Comparison of ENCODE assay signal across 10 mouse cellular contexts in the genomic region with DNA sequence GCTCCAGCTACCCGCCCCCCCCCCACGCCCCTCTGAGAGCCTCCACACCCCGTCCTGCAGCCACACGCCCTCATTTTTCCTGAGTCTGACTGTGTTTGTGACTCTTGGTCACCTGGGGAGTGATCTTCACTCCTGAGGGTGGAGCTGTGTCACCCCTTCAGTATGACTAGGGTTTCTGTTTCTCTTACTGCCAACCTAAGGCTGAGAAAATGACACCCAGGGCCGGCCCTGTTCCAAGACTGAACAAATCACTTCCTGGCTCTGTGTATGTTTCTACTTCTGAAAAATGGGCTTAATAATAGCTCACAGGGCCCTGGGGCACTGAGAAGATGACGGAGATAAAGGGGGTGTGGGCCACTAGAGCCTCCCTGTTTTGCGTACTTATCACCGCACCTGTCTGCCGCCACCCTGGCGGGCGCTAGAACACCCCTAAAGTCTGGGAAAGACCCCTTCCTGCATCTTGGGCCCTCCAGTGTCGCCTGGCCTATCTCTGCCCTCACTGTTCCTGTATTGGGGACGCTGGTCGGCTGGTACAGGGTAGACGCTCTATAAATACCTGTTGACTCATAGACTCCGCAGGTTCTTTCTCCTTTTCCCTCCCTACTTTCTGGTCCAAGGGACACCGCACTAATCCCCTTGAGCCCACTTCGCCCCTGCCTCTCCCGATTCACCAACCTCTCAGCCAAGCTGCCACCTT. TPM values are rescaled to one million over a fixed set of nuclear protein-coding genes. Genes with fewer than 3 reads are reported as not detected.
DNase-seq lines count a peak whose midpoint lies in the region; ATAC-seq and TF ChIP-seq lines count a peak whose summit lies in the region.
"Had no signal": no experiment of that assay in that cellular context is flagged by ENCODE, and none has a peak within 500 bp of the region (broad histone marks: within the 10 kb centered on the region; RNA-seq: fewer than 3 reads in every experiment).

No protein-coding gene starts in this region.

- peak overlapping the region; percentile 74 for H3K4me2 ChIP-seq in heart, embryonic 15.5 days
- H3K4me2 ChIP-seq in forebrain, postnatal 0 days (ENCODE audit: low read depth): peak overlapping the region; percentile 21; the same call in 1 of the 2 replicates
- H3K4me2 ChIP-seq in liver, embryonic 15.5 days: peak overlapping the region; percentile 46
- H3K4me2 ChIP-seq: midbrain, embryonic 12.5 days had no signal

- H3K27me3 ChIP-seq in heart, embryonic 15.5 days: peaks cover 11% of the 10 kb centered on the region
- H3K27me3 ChIP-seq in ES-Bruce4 (ENCODE audit: control insufficient read depth, insufficient read depth, low read length, poor library complexity, severe bottlenecking): no peaks in the 10 kb centered on the region
- H3K27me3 ChIP-seq in forebrain, postnatal 0 days (ENCODE audit: insufficient read depth, low read length): peaks cover 7% of the 10 kb centered on the region; the same call in 1 of the 2 replicates
- peaks cover 57% of the 10 kb centered on the region for H3K27me3 ChIP-seq in liver, embryonic 15.5 days

- TF ChIP-seq CTCF in ES-Bruce4 (IDR thresholded peaks at IDR 0.05; ENCODE audit: low read depth, low read length): no peak
- TF ChIP-seq CTCF in forebrain, postnatal 0 days (IDR thresholded peaks at IDR 0.05; ENCODE audit: low read depth): no peak

- peaks cover 13% of the 10 kb centered on the region for H3K4me1 ChIP-seq in heart, embryonic 15.5 days (replicated peaks)
- H3K4me1 ChIP-seq in ES-Bruce4 (ENCODE audit: control insufficient read depth, insufficient read depth, low read length): peaks cover 5% of the 10 kb centered on the region
- H3K4me1 ChIP-seq in forebrain, postnatal 0 days (ENCODE audit: insufficient read depth): peaks cover 3% of the 10 kb centered on the region; the same call in 1 of the 2 replicates
- H3K4me1 ChIP-seq in liver, embryonic 15.5 days (replicated peaks): peaks cover 13% of the 10 kb centered on the region

- intact Hi-C loops in heart, postnatal 14 days (cut with DNase I): no loop called here

- peak overlapping the region; percentile 32 for H3K9ac ChIP-seq in heart, embryonic 15.5 days
- peak overlapping the region; percentile 39 for H3K9ac ChIP-seq in ES-Bruce4 (ENCODE audit: low read depth, poor library complexity, severe bottlenecking)
- no peak overlapping the region for H3K9ac ChIP-seq in forebrain, postnatal 0 days
- H3K9ac ChIP-seq in liver, embryonic 15.5 days: no peak overlapping the region
- H3K9ac ChIP-seq: midbrain, embryonic 12.5 days had no signal

- no peak for TF ChIP-seq EP300 in ES-Bruce4 (IDR thresholded peaks at IDR 0.05; ENCODE audit: insufficient read depth, low read depth, low read length)

- H3K4me3 ChIP-seq in heart, embryonic 15.5 days: peak overlapping the region; percentile 44
- peak overlapping the region; percentile 72 for H3K4me3 ChIP-seq in ES-Bruce4 (ENCODE audit: low read depth, low read length)
- no peak overlapping the region for H3K4me3 ChIP-seq in forebrain, postnatal 0 days (ENCODE audit: low read depth, low read length)
- H3K4me3 ChIP-seq in liver, embryonic 15.5 days (replicated peaks): no peak overlapping the region
- H3K4me3 ChIP-seq: midbrain, embryonic 12.5 days had no signal

- TF ChIP-seq POLR2A in ES-Bruce4 (IDR thresholded peaks at IDR 0.05; ENCODE audit: insufficient read depth, low read length): no peak

- H3K9me3 ChIP-seq in heart, embryonic 15.5 days (replicated peaks): no peaks in the 10 kb centered on the region
- H3K9me3 ChIP-seq in ES-Bruce4 (replicated peaks; ENCODE audit: control insufficient read depth, insufficient read depth, low read length, poor library complexity, severe bottlenecking): no peaks in the 10 kb centered on the region
- no peaks in the 10 kb centered on the region for H3K9me3 ChIP-seq in forebrain, postnatal 0 days (ENCODE audit: low read length)
- H3K9me3 ChIP-seq in liver, embryonic 15.5 days (replicated peaks): no peaks in the 10 kb centered on the region
- H3K9me3 ChIP-seq: midbrain, embryonic 12.5 days had no signal

- no peak overlapping the region for H3K27ac ChIP-seq in heart, embryonic 15.5 days
- H3K27ac ChIP-seq in ES-Bruce4 (ENCODE audit: insufficient read depth, low read length): no peak overlapping the region
- H3K27ac ChIP-seq in forebrain, postnatal 0 days (ENCODE audit: low read depth, low read length): no peak overlapping the region
- no peak overlapping the region for H3K27ac ChIP-seq in liver, embryonic 15.5 days (replicated peaks)
- H3K27ac ChIP-seq: midbrain, embryonic 12.5 days had no signal

- H3K36me3 ChIP-seq in heart, embryonic 15.5 days: no peaks in the 10 kb centered on the region
- no peaks in the 10 kb centered on the region for H3K36me3 ChIP-seq in ES-Bruce4 (ENCODE audit: control insufficient read depth, insufficient read depth, low read length, poor library complexity, severe bottlenecking)
- no peaks in the 10 kb centered on the region for H3K36me3 ChIP-seq in forebrain, postnatal 0 days (ENCODE audit: insufficient read depth)
- H3K36me3 ChIP-seq in liver, embryonic 15.5 days (replicated peaks): no peaks in the 10 kb centered on the region
- H3K36me3 ChIP-seq: midbrain, embryonic 12.5 days had no signal

- 26% methylated on average over 19 of the region's 19 CpGs for WGBS in heart, embryonic 15.5 days
- 29% methylated on average over 19 of the region's 19 CpGs for WGBS in forebrain, postnatal 0 days
- 24% methylated on average over 19 of the region's 19 CpGs for WGBS in liver, embryonic 15.5 days (ENCODE audit: insufficient replicate concordance)

- DNase-seq in heart, postnatal 14 days: no peak
- DNase-seq in forebrain, postnatal 0 days: no peak
- DNase-seq in ovary, postnatal 36 days (ENCODE audit: low spot score): no peak
- DNase-seq in embryo, embryonic 10 days (ENCODE audit: low spot score): no peak

- ATAC-seq in heart, embryonic 15.5 days (replicated peaks; ENCODE audit: insufficient number of reproducible peaks, insufficient read depth, low FRiP score, low read depth): no peak
- ATAC-seq in forebrain, postnatal 0 days: no peak
- no peak for ATAC-seq in liver, embryonic 15.5 days (ENCODE audit: insufficient read depth)
- no peak for ATAC-seq in frontal cortex, adult (ENCODE audit: low TSS enrichment)

RNA-seq across cellular contexts. Expression of a gene that starts 0.5 kb away (rescaled TPM):
- polyA plus RNA-seq in heart, embryonic 15.5 days (2015; fragmentation: Nextera tagmentation; extraction: Ambion mirVana): 1.2 and 2.4 TPM in 2 replicates
- 1 to 10 TPM; 2.3 to 3.2 TPM for total RNA-seq in heart, postnatal 14 days (2021)
- 10.4 and 10.8 TPM in 2 replicates for polyA plus RNA-seq in ES-Bruce4 (2011; ENCODE audit: insufficient read depth, insufficient read length, low read depth, missing spikeins)
- 0.08 TPM in 1 of 2 replicates, not detected in the other for total RNA-seq in forebrain, postnatal 0 days (2014; rRNA removed)
- polyA plus RNA-seq in forebrain, postnatal 0 days (2015; fragmentation: Nextera tagmentation; extraction: Ambion mirVana): 0.18 TPM in 1 of 2 replicates, not detected in the other
- polyA plus RNA-seq in liver, embryonic 15.5 days (2015; fragmentation: Nextera tagmentation; extraction: Ambion mirVana): 0.10 TPM in 2 replicates

RNA-seq across cellular contexts. Expression of a gene that starts 5.7 kb away (rescaled TPM):
- polyA plus RNA-seq in heart, embryonic 15.5 days (2015; fragmentation: Nextera tagmentation; extraction: Ambion mirVana): 0.26 and 0.30 TPM in 2 replicates
- total RNA-seq in heart, postnatal 14 days (2021): not detected
- not detected in 2 replicates for polyA plus RNA-seq in ES-Bruce4 (2011; ENCODE audit: insufficient read depth, insufficient read length, low read depth, missing spikeins)
- 0.43 TPM in 1 of 2 replicates, not detected in the other for total RNA-seq in forebrain, postnatal 0 days (2014; rRNA removed)
- polyA plus RNA-seq in forebrain, postnatal 0 days (2015; fragmentation: Nextera tagmentation; extraction: Ambion mirVana): 0.11 and 0.33 TPM in 2 replicates
- 0.16 TPM in 1 of 2 replicates, not detected in the other for polyA plus RNA-seq in liver, embryonic 15.5 days (2015; fragmentation: Nextera tagmentation; extraction: Ambion mirVana)
- total RNA-seq: gastrocnemius, postnatal 14 days had no signal

RNA-seq across cellular contexts. Expression of a gene that starts 7.7 kb away (rescaled TPM):
- polyA plus RNA-seq in heart, embryonic 15.5 days (2015; fragmentation: Nextera tagmentation; extraction: Ambion mirVana): 7.4 and 9.1 TPM in 2 replicates
- total RNA-seq in heart, postnatal 14 days (2021): 1 to 10 TPM; 2.4 to 3.3 TPM
- 16.8 and 17.2 TPM in 2 replicates for polyA plus RNA-seq in ES-Bruce4 (2011; ENCODE audit: insufficient read depth, insufficient read length, low read depth, missing spikeins)
- total RNA-seq in forebrain, postnatal 0 days (2014; rRNA removed): 11.6 and 12.7 TPM in 2 replicates
- 13.8 and 15.0 TPM in 2 replicates for polyA plus RNA-seq in forebrain, postnatal 0 days (2015; fragmentation: Nextera tagmentation; extraction: Ambion mirVana)
- polyA plus RNA-seq in liver, embryonic 15.5 days (2015; fragmentation: Nextera tagmentation; extraction: Ambion mirVana): 5.4 and 5.8 TPM in 2 replicates

RNA-seq across cellular contexts. Expression of a gene that starts 9.0 kb away (rescaled TPM):
- not detected in 2 replicates for polyA plus RNA-seq in heart, embryonic 15.5 days (2015; fragmentation: Nextera tagmentation; extraction: Ambion mirVana)
- not detected for total RNA-seq in heart, postnatal 14 days (2021)
- not detected in 2 replicates for polyA plus RNA-seq in ES-Bruce4 (2011; ENCODE audit: insufficient read depth, insufficient read length, low read depth, missing spikeins)
- not detected in 2 replicates for total RNA-seq in forebrain, postnatal 0 days (2014; rRNA removed)
- polyA plus RNA-seq in forebrain, postnatal 0 days (2015; fragmentation: Nextera tagmentation; extraction: Ambion mirVana): 0.25 TPM in 1 of 2 replicates, not detected in the other
- polyA plus RNA-seq in liver, embryonic 15.5 days (2015; fragmentation: Nextera tagmentation; extraction: Ambion mirVana): not detected in 2 replicates
- total RNA-seq: gastrocnemius, postnatal 14 days had no signal
- polyA plus RNA-seq: midbrain, embryonic 12.5 days had no signal

RNA-seq across cellular contexts. Expression of a gene that starts 10.5 kb away (rescaled TPM):
- polyA plus RNA-seq in heart, embryonic 15.5 days (2015; fragmentation: Nextera tagmentation; extraction: Ambion mirVana): 0.09 TPM in 1 of 2 replicates, not detected in the other
- not detected for total RNA-seq in heart, postnatal 14 days (2021)
- polyA plus RNA-seq in ES-Bruce4 (2011; ENCODE audit: insufficient read depth, insufficient read length, low read depth, missing spikeins): not detected in 2 replicates
- not detected in 2 replicates for total RNA-seq in forebrain, postnatal 0 days (2014; rRNA removed)
- not detected in 2 replicates for polyA plus RNA-seq in forebrain, postnatal 0 days (2015; fragmentation: Nextera tagmentation; extraction: Ambion mirVana)
- polyA plus RNA-seq in liver, embryonic 15.5 days (2015; fragmentation: Nextera tagmentation; extraction: Ambion mirVana): not detected in 2 replicates
- polyA plus RNA-seq: midbrain, embryonic 12.5 days had no signal

Comparison
In these comparisons a context has a peak if more than half of its experiments do, and no peak if none do; other contexts are left out.
1. H3K4me2 ChIP-seq: peak in every context shown above with its lines; median percentile 74 in heart, embryonic 15.5 days; 46 in liver, embryonic 15.5 days; 21 in forebrain, postnatal 0 days.
2. H3K4me3 ChIP-seq: peak in heart, embryonic 15.5 days (single experiment) and ES-Bruce4 (single experiment); none in forebrain, postnatal 0 days (single experiment) and liver, embryonic 15.5 days (single experiment).
3. H3K9ac ChIP-seq: peak in heart, embryonic 15.5 days (single experiment) and ES-Bruce4 (single experiment); none in forebrain, postnatal 0 days (single experiment) and liver, embryonic 15.5 days (single experiment).